Mouse (Mus musculus): Measurements from ENCODE around the gene Chd6.

DNA sequence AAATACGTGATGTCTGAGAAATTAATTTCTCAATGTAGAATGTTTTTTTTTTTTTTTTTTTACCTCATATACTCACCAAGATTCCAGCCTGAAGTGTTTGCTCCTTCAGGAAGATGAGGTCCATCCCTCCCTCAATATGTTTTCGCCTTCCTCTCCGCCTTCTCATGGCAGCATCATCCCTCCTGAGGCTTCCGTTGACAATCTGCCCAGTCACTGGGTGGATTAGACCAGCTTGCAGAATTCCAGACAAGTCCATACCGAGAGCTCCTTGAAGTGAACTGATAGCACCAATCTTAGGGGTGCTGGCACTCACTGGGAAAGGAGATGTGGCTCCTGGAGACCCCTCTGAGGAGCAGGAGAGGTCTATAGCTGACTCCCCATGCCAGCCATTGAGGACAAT, 149.0 kb downstream of the Chd6 start:
- no peak for TF ChIP-seq POLR2A (IDR thresholded peaks at IDR 0.05; ENCODE audit: insufficient read length, low read depth)
- no peak for TF ChIP-seq MAX (IDR thresholded peaks at IDR 0.05; ENCODE audit: low read depth)
- no peak for TF ChIP-seq E2F4 (IDR thresholded peaks at IDR 0.05; ENCODE audit: insufficient read depth)
- TF ChIP-seq POLR2AphosphoS2 (IDR thresholded peaks at IDR 0.05; ENCODE audit: insufficient read length, low read depth) = no peak
- TF ChIP-seq SRF (IDR thresholded peaks at IDR 0.05; ENCODE audit: control insufficient read depth, insufficient read length, low read depth) = no peak
- TF ChIP-seq TCF12 (IDR thresholded peaks at IDR 0.05; ENCODE audit: insufficient read depth, poor library complexity, severe bottlenecking) = no peak
- no peak for TF ChIP-seq CEBPB (IDR thresholded peaks at IDR 0.05; ENCODE audit: insufficient read depth, poor library complexity, severe bottlenecking)
- no peak for TF ChIP-seq MYOG (IDR thresholded peaks at IDR 0.05; ENCODE audit: control insufficient read depth in 1 of 3, insufficient read depth in 1 of 3, insufficient read length in 2 of 3, low read depth in 2 of 3)
- no peak for TF ChIP-seq REST (IDR thresholded peaks at IDR 0.05; ENCODE audit: insufficient read depth, insufficient read length)
- TF ChIP-seq USF1 (IDR thresholded peaks at IDR 0.05; ENCODE audit: low read depth) = no peak
- TF ChIP-seq MYOD1 (IDR thresholded peaks at IDR 0.05; ENCODE audit: control insufficient read depth in 1 of 3, insufficient read length in 2 of 3, low read depth in 2 of 3) = no peak
